Mouse (Mus musculus) cerebellum, adult 2 months (tissue): ENCODE measurements around the gene Ddx3x.

Experiments
- CTCF ChIP-seq: fragments of 200-500 bp; IDR thresholded peaks from 2 replicates; pipeline ENCODE4 v1.5.1; 2011; ENCODE audit warnings: low read depth, mild to moderate bottlenecking, control low read depth, low read length, moderate library complexity, borderline replicate concordance; ENCODE audit not compliant: insufficient read depth
- POLR2A ChIP-seq: fragments of 200-500 bp; IDR thresholded peaks from 2 replicates; pipeline ENCODE4 v1.6.1; 2011; ENCODE audit warnings: low read length, control low read depth, borderline replicate concordance; ENCODE audit not compliant: insufficient read depth

GRCm38 (mm10) chrX:13244588-13244987 is 36.2 kb upstream of the Ddx3x start:
- TF ChIP-seq CTCF = no peak
- no peak for TF ChIP-seq POLR2A
